Mouse (Mus musculus): Measurements from ENCODE around the gene Cdh8.

Gene Cdh8

DNA sequence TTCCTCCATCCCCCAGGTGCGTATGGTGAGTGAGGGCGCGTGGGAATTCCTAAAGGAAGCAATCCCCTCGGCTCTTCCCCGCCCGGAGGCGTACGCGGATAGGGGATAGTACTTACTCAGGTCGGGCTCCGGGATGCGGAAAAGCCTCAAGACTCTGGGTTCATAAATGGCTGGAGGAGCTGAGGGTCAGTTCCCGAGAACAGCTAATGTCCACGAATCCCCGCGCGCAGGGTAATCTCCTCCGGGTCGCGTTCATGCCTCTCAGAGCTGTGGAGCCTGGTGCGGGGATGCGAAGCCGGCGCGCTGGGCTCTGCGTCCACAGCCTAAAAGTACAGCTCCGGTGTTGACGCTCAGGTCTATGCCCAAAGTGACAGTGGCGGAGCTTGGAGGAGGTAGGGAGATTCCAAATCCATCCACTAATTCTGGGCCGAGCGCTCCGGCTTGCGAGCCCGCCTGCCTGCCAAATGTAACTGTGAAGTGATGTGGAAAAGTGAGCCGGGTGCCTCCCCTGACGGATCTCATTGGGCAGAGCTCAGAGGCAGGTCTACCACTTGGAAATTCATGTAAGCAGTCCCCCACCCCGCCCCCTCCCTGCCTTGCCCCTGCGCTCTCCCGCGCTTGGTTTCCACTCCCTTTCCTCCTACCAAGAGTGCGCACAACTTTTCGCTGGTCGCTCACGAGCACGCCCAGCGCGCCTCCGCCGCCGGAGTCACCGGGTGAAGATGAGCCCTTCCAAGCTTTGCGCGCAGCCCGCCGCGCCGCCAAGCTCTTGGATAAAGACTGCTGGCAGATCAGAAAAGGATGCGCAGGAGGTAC, at the start of gene Cdh8:
Gene Cdh8, minus strand, starts transcription at position 506 of the 816 bp plus-strand sequence.
- DNase-seq (ENCODE audit: low read depth, low spot score) = peak; percentile 31

DNA sequence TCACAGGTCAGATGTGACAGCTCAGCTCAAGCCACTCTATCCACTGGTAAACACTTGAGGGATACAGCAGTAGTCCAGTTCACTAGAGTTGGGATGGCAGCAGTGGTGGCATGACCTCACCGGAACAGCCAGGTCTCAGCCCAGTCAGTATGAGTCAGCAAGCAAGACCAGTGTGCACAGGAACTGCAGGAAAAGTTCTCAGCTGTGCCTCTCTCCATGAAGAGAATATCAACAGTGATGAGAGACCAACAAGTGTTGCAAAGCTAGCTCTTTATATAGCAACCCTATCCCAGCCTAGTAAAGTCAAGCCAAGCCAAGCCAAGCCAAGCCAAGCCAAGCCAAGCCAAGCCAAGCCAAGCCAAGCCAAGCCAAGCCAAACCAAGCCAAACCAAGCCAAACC, 30.2 kb upstream of the Cdh8 start:
- DNase-seq (ENCODE audit: low read depth, low spot score) = no peak

DNA sequence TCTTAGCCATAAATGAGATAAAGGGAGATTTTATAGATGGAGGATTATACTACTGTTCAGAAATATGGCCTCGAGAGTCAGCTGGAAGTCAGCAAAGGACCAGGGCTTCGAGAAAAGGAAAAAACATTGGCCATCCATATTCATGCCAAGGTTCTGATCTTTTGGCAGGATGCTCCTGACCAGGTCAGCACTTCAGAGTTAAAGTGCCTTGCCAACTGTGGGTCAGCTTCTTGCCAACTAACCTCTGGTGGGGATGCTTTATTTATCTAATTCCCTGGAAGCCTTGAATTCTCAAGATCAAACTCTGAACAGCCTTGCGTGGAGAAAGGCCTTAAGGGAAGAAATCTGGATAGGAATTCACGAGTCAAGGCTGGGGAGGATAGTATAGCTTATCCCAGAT, 9.6 kb upstream of the Cdh8 start:
- no peak for DNase-seq (ENCODE audit: low read depth, low spot score)

DNA sequence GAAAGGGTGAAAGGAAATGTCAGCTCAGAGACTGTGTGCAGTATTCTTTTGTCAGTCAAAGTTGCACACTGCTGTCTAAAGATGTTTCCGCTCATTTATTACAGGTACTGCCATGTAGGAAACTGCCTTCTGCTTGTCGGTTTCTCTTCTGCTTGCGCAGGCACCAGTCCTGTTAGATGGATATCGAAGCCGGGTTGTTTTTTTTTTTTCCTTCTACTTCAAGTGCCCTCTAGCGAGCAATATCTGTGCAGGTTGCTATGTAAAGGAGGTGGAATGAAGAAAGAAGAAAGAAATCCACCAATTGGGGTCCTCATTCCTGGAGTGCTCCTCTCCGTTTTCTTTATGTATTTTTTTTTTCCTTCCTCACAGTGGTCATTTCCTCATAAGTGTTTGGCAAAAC, 5.2 kb upstream of the Cdh8 start:
- no peak for DNase-seq (ENCODE audit: low read depth, low spot score)

DNA sequence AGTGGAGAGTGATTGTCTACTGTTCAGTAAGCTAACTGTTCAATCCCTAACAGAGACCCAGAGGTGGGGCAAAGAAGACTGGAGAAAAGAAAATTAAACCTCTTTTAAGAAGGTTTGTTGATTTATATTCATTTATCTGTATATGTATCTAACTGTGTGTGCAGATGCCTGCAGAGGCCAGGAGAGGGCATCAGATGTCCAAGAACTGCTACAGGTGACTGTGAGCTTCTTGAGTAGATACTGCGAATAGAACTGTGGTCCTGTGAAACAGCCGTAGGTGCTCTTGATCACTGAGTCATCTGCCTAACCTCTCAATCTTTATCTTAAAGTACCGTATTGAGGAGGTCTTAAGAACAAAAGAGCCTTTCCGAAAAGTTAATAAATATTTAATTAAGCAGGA, 3.5 kb upstream of the Cdh8 start:
- DNase-seq (ENCODE audit: low read depth, low spot score) = no peak

DNA sequence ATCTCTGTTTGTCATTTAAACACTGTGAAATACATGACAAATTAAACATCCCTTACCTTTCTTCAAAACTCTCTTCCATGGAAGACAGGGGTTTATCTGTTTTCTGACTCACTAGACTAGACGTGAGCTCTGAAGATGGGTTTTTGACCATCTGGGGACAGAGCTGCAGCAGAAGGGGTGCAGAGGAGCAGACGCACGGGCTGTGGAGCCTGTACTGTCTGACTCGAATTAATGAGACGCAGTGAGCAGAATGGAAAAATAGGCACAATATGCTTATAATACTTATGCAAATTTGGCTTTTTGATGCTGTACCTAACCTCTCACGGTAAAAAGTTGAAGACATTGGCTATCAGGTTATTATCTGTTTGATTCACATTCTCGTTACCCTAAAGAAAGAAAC, 1.2 kb upstream of the Cdh8 start:
- DNase-seq (ENCODE audit: low read depth, low spot score) = no peak

DNA sequence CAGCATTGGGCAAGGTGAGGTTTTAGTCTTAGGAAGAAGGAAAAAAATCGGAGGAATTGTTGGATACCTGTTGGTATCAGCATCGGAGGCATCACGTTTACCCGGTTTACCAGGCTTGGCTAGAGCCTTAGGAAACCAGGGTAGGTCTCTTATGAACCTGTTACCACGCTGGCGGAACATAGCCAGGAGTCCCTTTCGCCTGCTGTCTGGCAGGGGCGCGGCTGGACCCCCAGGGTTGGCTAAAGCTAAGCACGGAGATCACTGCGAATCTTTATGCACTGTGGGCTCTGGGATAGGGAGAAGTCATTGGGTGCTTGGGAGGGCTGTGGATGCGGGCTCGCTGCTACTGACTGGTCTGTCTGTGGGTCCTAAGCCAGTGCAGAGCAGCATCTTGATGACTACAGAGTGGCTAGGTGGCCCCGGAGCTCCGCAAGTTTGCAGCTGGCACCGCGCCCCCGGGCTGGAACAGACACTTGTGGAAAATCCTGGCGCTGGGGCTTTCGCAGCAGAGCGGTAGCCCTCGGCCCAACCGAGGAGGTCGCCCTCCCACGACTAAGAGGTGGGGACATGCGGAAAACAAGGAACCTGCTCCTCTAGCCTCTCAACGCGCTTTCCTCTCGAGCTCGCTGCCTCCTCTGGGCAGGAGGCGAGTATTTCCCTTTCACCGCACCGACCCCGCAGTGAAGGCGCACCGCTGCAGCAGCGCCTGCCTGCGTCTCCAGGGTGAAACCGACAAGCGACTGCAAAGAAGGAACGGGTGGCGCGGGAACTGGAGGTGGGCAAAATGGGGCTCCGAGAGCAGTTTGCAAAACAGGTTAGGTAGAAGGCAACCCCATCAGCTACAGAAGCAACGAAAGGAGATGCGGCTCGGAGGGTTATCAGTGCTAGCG, 950 bp downstream of the Cdh8 start:
- DNase-seq (ENCODE audit: low read depth, low spot score) = no peak

DNA sequence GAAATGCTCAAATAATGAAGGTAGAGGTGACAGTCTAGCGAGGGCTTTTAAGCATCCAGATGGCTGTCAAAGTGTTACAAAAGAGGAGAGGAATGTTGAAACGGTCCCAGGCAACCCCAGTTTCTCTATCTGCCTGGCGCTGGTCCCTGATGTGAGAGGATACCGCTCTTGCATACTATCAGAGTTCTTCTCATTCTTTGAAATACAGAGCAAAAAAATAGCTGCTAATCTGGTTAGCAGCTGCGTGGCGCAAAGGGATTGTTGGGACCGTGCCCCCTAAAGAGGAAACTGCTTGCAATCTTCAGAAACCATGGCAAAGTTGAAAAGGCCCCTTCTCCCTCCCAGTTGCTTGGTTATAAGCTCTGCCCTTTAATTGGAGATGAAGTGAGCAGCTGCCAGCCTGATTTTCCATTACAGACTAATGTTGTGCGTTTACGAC, 1.8 kb downstream of the Cdh8 start:
- no peak for DNase-seq (ENCODE audit: low read depth, low spot score)

DNA sequence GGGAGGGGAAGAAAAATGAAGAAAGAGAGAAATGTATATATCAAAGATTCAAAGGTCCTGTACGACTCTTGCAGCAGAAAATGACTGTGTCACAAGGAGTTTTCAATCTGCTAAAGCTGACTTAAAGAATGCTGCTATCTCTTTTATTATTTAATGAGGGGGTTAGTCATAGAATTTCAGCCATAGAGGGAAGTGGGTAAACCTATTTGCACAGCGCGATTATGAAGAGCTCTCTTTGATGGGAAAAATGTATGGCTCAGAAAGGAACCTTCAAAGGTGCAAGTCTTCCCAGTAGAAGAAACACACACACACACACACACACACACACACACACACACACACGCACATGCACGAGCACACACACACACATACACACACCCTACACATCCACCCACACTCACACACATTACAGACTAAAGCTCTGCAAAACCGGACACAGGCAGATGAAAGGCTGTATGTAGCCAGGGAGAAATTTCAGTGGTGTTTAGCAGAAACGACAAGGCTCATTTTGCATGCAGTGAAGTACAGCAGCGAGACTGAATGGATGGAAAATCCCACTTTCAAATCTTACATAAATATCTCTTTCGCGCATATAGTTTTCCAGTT, 2.3 kb downstream of the Cdh8 start:
- DNase-seq (ENCODE audit: low read depth, low spot score) = no peak

DNA sequence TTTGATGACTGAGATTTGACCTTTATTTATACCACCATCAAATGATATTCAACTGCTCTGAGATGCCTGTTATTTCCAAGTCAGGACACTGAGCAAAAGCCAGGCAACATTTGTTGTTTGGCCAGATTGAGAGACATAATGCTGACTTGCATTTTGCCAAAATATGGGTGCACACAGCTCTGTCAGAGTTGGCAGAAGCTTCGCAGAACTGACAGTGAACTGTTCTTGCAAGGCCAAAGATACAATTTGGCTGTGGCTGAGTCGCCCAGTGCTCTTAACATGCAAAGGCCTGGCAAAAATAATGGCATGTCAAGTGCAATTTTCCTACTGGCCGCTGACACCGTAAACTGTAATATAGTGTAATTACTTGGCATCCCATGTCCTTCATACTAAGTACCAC, 22.4 kb downstream of the Cdh8 start:
- DNase-seq (ENCODE audit: low read depth, low spot score) = no peak

DNA sequence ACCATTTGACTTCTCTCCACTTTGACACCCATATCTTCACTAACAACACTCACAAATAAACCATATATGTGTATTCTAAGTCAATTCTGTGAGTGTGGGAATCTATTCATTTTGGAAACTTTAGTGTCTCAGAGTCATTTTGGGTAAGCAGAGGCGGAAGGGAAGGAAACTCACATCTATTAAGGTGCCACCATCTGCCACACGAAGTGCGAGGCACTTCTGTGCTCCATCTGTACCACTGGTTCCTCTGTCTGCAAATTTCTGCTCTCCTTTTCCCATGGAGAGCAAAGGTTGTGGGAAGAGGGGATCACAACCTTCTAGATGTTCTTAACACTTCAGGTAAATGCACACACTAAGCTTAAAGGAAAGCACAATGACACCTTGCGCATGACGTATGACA, 46.2 kb downstream of the Cdh8 start:
- no peak for DNase-seq (ENCODE audit: low read depth, low spot score)

DNA sequence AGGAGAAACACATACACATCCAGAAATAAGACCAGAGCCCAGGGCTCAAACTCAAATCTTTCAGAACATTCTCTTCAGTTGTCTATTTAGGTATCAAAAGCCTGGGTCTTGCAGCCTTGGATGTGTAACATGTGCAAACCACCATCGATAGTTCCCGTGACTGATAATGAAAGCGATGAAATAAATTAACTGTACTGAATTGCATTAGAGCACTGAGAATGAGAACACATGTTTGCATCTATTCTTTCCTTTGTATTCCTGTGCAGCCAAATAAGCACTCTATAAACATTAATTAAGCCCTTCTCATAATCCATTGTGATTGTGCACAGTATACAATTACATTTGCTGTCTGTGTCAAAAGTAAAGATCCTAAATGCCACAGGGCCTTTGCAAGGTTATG, 47.1 kb downstream of the Cdh8 start:
- DNase-seq (ENCODE audit: low read depth, low spot score) = no peak

DNA sequence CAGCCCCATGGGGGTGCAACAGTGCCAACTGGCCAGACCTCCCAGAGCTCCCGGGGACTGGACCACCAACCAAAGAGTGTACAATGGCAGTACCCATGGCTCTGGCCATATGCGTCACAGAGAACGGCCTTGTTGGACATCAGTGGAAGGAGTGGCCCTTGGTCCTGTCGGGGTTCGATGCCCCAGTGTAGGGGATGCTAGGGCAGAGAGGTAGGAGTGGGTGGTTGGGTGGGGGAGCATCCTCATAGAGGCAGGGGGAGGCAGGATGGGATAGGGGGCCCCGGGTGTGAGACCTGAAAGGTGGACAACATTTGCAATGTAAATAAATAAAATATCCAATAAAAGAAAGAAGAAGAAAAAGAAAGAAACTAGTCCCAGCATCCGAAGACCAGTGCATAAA, 47.8 kb downstream of the Cdh8 start:
- no peak for DNase-seq (ENCODE audit: low read depth, low spot score)

DNA sequence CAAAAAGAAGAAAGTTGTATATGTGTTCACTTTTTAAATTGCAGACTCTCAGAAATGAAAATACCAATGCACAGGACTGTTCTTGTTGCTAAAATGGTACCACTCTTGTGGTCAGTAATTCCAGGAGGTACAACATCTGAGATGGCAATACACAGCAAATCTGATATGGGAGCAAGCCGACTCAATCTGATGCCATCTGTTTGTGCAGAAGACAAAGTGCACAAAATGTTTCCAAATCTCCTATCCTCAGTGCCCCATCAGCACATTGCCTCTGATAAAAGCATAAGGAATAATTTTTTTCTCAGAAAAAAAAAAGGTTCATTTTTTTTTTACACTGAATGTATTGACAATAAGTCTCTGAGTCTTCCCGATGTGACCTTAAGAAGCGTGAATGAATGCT, 62.3 kb downstream of the Cdh8 start:
- no peak for DNase-seq (ENCODE audit: low read depth, low spot score)

DNA sequence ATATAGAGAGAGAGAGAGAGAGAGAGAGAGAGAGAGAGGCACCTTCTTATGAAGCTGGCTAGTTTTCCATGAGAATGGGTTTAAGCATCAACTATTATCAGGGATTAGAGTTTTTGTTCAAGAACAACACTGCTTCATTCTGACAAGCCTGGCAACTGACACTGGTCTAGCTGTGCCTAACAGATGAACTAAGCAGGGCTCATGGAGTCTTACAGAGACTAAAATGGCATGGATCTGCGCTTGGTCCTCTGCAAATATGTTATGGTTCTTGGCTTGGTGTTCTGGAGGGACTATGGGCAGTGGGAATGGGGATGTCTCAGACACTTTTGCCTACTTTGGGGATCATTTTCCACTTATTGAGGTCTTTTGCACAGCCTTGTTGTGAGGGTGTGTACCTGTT, 63.0 kb downstream of the Cdh8 start:
- DNase-seq (ENCODE audit: low read depth, low spot score) = no peak

DNA sequence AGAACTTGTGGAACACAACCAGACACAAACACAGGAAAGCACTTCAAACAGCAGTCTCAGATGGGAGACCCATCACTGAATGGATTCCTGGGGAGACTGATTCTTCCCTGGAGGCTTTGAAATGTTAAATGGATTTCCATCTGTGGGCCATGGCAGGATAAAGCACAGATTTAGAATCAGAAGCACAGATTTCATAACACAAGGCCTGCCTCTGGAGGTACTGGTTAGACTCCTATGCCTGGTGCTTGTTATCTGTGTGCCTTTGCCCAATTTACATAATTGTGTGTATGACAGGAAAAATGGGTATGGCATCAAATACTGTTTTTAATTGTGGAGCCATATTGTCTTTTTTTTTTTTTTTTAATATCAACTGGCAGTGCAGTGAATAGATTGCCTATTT, 66.8 kb downstream of the Cdh8 start:
- no peak for DNase-seq (ENCODE audit: low read depth, low spot score)

DNA sequence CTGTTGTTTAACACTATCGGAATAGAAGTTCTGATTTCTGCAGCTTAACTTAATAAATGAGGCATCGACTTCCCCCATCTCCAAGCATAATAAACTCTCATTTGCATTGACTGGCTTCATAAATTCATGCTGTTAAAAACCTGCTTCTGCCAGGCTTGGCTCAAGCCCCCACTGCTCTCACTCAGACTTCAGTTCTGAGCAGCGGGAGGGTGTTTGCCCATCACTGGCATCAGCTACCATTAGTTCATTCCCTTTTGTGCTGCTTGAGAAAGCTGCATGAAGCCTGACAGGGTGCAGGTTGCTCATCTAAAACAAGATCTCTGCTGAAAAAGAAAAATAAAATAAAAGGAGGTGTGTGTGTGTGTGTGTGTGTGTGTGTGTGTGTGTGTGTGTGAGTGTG, 67.7 kb downstream of the Cdh8 start:
- no peak for DNase-seq (ENCODE audit: low read depth, low spot score)

DNA sequence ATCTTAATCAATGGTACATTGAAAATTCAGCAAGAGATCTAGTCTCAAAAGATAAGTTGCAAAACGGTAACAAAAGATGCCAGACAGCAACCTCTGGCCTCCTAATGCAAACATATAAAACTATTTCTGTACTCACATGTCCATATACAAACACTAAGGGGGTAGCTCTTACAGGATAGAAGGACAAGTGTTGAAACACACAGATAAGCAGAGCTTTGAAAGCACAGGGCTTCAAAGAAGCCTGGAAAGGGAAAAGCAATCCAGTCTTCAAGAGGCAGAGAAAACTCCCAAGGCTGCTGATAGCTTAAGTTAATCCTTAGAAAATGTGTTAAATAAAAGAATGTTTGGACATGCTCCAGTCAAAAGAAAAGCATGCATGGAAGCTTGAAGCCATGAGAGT, 77.0 kb downstream of the Cdh8 start:
- no peak for DNase-seq (ENCODE audit: low read depth, low spot score)

DNA sequence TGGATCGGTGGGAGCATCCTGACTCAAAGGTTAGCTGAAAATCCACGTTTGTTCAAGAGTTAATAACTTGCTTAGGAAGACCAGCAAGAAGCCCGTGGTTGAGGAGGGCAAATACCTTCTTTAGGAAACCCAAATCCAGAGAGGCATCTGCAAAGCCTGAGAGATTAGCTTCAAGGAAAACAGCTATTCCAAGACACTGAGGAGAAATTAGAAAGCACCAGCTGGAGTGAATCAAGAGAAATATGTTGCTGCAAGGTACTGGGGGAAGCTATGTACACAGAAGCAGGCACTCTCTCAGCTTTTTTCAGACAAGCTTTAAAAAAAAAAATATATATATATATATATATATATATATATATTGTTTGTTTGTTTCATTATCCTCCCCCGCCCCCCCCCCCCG, 88.7 kb downstream of the Cdh8 start:
- DNase-seq (ENCODE audit: low read depth, low spot score) = no peak

DNA sequence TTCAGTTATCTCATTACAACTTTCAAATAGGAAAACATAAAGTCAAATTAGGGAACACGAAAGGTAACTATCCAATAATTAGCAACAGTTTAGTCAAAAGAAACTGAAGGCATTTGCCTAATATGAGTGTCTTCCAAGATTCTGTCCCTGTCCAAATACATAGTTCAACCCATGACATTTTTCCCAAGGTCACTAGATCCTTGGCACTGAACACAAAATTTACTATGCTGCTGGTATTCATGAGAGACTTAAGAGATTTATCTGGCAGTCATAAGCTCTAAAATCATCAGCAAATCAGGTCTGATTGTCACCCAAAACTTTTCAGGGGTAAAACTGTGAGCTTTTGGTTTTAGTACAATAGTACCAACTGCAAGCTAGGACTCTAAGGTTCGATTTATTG, 101.7 kb downstream of the Cdh8 start:
- DNase-seq (ENCODE audit: low read depth, low spot score) = no peak

DNA sequence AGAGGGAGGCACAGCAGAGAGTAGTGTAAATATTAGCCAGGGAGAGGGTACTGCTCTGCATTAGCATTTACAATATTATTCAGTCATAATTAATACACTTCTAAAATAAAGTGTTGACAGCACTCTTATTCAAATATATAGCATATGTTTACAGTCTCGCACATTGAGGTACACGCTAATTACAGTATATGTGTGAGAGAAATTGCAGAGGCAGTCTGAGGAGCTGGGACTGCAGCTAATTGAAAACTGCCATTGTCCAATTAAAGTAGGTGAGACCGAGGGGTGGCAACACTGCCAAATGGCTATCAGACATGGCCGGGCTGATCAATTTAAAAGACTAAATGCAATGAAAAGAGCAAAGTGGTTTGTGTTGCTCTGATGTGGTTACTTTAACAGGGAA, 112.1 kb downstream of the Cdh8 start:
- DNase-seq (ENCODE audit: low read depth, low spot score) = no peak

DNA sequence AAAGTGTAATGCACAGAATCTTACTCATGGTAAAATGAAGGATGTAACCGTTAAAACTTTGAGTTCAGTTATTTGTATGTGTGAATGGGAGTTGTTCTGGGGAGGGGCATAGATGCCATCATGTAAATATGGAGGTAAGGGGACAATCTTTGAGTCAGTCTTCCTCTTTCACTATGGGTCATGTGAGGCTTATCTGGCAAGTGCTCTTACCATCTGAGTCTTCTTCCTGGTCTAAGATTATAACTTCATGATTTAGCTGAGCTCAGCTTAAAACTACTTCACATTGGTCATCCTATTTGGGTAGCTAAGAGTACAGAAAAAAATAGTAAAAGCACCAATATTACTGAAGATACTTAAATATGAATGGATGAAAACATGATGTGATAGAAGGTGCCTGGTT, 126.1 kb downstream of the Cdh8 start:
- no peak for DNase-seq (ENCODE audit: low read depth, low spot score)

DNA sequence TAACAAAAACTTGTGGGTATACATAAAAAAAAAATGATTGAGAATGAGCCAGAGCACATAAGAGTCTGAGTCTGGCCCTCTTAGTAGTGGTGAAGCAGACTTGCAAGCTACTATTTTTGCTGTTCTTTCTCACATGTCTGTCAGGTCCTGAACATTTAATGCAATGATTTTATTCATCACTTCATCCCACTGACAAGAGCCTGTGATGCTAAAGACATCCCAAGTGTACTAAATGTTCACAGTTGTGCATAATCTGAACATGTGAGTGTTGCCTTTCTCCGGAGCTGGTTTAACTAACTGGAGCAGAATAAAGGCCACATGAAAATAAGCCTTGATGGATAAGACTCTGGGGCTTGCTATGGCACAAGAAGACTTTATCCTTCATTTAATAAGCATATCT, 131.2 kb downstream of the Cdh8 start:
- no peak for DNase-seq (ENCODE audit: low read depth, low spot score)

All from retina, postnatal 7 days (tissue).